Mouse (Mus musculus) kidney, embryonic 16.5 days (tissue): ENCODE measurements around the gene Cltrn. TPM values are rescaled to one million over a fixed set of nuclear protein-coding genes. Genes with fewer than 3 reads are reported as not detected.

Experiments used
- ATAC-seq: fragments of 200-750 bp; cut with Nextera tagmentation; 2 replicates; pipeline ENCODE4 v1.8.0; 2017; ENCODE audit warnings: moderate TSS enrichment; ENCODE audit not compliant: low FRiP score, low TSS enrichment
- H3K27ac ChIP-seq: fragments of 300-500 bp; sonication (generic); 2 replicates; pipeline ENCODE4 v1.5.1; 2014; ENCODE audit warnings: low read length
- H3K27me3 ChIP-seq: fragments of 300-500 bp; sonication (generic); 2 replicates; pipeline ENCODE4 v1.6.1; 2014; ENCODE audit warnings: low read length, control low read depth, mixed read lengths; ENCODE audit not compliant: insufficient read depth
- H3K36me3 ChIP-seq: fragments of 300-500 bp; sonication (generic); 2 replicates; pipeline ENCODE4 v1.6.1; 2014; ENCODE audit warnings: low read length, control low read depth, mixed read lengths; ENCODE audit not compliant: insufficient read depth
- H3K4me1 ChIP-seq: fragments of 300-500 bp; sonication (generic); 2 replicates; pipeline ENCODE4 v1.6.1; 2014; ENCODE audit warnings: low read length, control low read depth, mixed read lengths; ENCODE audit not compliant: insufficient read depth
- H3K4me2 ChIP-seq: fragments of 300-500 bp; sonication (generic); replicated peaks from 2 replicates; pipeline ENCODE4 v1.6.1; 2014; ENCODE audit warnings: low read depth, low read length
- H3K4me3 ChIP-seq: fragments of 300-500 bp; sonication (generic); 2 replicates; pipeline ENCODE4 v1.5.1; 2014; ENCODE audit warnings: mild to moderate bottlenecking, low read length
- H3K9ac ChIP-seq: fragments of 300-500 bp; sonication (generic); replicated peaks from 2 replicates; pipeline ENCODE4 v1.6.1; 2014; ENCODE audit warnings: low read length
- H3K9me3 ChIP-seq: fragments of 300-500 bp; sonication (generic); 2 replicates; pipeline ENCODE4 v1.6.1; 2016; ENCODE audit warnings: low read length, control low read depth
- WGBS: fragments of 180-500 bp; shearing (Covaris S2); extraction: QIAGEN DNeasy Blood & Tissue Kit; methylation state at CpG from one replicate; pipeline ENCODE4 v1.1.7; 2014; 5-methylcytosine and 5-hydroxymethylcytosine counted together
- polyA plus RNA-seq: library from polyadenylated mRNA; unstranded; fragments of >200 nt; fragmentation: Nextera tagmentation; extraction: Ambion mirVana; gene quantifications from 2 replicates; pipeline ENCODE4 v1.2.1, GENCODE M21; 2015

The Cltrn gene
- 131 and 161 TPM in 2 replicates for polyA plus RNA-seq

DNA sequence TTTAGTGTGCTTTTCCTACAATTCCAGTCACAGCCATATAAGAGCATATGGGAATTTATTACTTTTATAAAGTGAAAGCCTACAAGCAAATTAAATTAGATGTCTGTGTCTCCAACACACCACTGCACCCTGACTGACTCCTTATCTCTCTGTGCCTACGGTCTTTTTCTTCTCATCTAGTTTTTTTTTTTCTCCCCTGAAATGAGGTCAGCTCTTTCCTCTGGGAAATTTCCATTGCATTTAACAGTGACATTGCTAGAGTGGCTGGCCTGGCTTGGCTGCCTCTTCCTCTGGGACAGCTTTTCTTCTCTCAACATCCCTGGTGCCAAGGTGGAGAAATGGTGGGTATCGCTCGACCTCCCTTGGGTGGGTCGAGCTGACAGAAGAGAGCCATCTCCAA is at the start of gene Cltrn:
Gene Cltrn, plus strand, starts transcription at position 249 of the 400 bp plus-strand sequence.
- ATAC-seq, result no peak
- H3K4me1 ChIP-seq, result no peaks in the 10 kb centered on the region
- WGBS, result 79% methylated on average over 4 of the region's 4 CpGs
- H3K36me3 ChIP-seq, result no peaks in the 10 kb centered on the region
- H3K9me3 ChIP-seq, result no peaks in the 10 kb centered on the region
- H3K4me3 ChIP-seq, result no peak within 1 kb of the TSS
- H3K27me3 ChIP-seq, result peaks cover 9% of the 10 kb centered on the region; the same call in 1 of the 2 replicates
- H3K9ac ChIP-seq, result no peak within 1 kb of the TSS
- no peak within 1 kb of the TSS for H3K4me2 ChIP-seq
- H3K27ac ChIP-seq, result no peak within 1 kb of the TSS

DNA sequence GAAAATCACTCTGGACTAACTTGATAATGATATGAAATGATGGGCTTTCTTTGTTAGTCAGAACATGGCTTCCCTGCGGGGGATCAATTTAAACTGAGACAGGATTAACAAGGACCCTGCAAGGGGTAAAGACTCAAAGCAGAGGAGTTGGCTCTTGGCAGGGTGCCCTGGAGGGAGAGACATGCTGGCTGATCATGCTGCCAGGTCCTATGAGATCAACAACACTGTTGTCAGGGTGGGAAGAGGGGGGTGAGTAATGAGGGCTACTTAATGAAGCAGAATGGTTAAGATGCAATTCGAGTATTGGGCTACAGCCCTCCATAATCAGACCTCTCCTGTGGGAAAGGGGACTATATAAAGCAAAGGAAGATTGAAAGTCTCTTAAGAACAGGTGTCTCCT is 49.7 kb upstream of the Cltrn start:
- 47% methylated on average over 2 of the region's 2 CpGs for WGBS
- ATAC-seq, result 0 out of 2 replicates have a peak, but pooled peaks have one; percentile 23
- Histone ChIP-seq H3K9ac (no peak overlapping the region), H3K4me2 (no peak overlapping the region), H3K27ac (no peak overlapping the region), H3K9me3 (0 out of 2 replicates have a peak, but pooled peaks cover 4% of the 10 kb centered on the region), H3K36me3 (no peaks in the 10 kb centered on the region), H3K27me3 (peaks cover 2% of the 10 kb centered on the region; the same call in 1 of the 2 replicates), H3K4me3 (no peak overlapping the region), H3K4me1 (no peaks in the 10 kb centered on the region)

DNA sequence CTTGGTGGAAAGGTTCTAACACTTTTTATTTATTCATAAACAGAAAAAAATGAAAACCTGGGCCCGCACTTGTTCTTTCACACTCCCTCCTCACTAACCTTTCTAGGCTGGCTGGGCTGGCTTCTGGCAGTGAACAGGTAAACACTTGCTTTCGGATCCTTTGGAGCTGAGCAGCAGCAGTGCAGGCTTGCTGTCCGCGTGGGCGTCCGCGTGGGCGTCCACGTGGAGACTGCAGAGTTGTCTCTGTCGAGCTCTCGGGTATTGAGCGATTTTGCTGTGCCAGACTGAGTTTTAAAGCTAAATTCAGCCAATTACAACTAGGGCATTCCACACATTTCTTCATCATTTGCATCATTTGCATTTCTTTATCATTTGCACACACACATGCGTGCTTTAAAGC is 46.6 kb upstream of the Cltrn start:
- Histone ChIP-seq H3K9me3 (0 out of 2 replicates have a peak, but pooled peaks cover 4% of the 10 kb centered on the region), H3K9ac (no peak overlapping the region), H3K4me2 (no peak overlapping the region), H3K4me1 (no peaks in the 10 kb centered on the region), H3K27ac (no peak overlapping the region), H3K4me3 (no peak overlapping the region), H3K36me3 (no peaks in the 10 kb centered on the region), H3K27me3 (peaks cover 9% of the 10 kb centered on the region; the same call in 1 of the 2 replicates)
- 62% methylated on average over 13 of the region's 13 CpGs for WGBS
- ATAC-seq, result no peak

DNA sequence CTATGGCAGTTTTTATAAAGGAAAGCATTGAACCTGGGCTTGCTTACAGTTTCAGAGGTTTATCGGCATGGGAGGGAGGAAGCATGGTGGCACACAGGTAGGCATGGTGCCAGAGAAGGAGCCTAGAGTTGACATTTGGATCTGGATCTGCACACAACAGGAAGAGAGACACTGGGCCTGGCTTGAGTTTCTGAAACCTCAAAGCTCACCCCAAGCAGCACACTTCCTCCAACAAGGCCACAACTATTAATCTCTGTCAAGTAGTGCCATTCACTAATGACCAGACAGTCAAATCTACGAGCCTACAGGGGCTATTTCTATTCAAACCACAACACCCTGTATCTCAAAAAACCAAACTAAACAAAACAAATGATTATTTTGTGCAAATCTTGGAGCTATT is 41.9 kb upstream of the Cltrn start:
- Histone ChIP-seq H3K4me1 (no peaks in the 10 kb centered on the region), H3K9ac (no peak overlapping the region), H3K4me2 (no peak overlapping the region), H3K4me3 (no peak overlapping the region), H3K36me3 (no peaks in the 10 kb centered on the region), H3K9me3 (no peaks in the 10 kb centered on the region), H3K27ac (no peak overlapping the region), H3K27me3 (peaks cover 7% of the 10 kb centered on the region; the same call in 1 of the 2 replicates)
- no peak for ATAC-seq
- WGBS, result 71% methylated on average over 2 of the region's 2 CpGs

DNA sequence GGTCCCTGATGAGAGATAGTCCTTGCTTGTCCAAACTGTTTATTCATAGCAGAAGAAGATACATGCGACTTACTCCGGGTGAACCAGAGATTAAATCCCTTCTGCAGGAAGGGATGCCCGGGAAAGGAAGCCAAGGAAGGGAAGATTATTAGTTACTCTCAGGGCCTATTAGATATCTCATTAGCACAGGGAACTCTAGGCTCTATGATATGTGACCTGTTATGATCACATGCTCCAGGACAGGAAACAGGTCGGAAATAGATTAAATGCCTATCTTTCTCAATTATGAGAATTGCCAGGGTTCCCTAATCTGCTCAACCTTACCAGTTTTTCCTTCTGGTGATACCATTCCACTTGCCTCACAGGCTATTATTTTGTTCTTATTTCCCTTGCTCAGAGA is 32.9 kb upstream of the Cltrn start:
- no peak overlapping the region for H3K9ac ChIP-seq
- H3K36me3 ChIP-seq, result no peaks in the 10 kb centered on the region
- ATAC-seq, result no peak
- peaks cover 13% of the 10 kb centered on the region for H3K27me3 ChIP-seq
- no peaks in the 10 kb centered on the region for H3K9me3 ChIP-seq
- no peak overlapping the region for H3K4me2 ChIP-seq
- no peaks in the 10 kb centered on the region for H3K4me1 ChIP-seq
- no peak overlapping the region for H3K4me3 ChIP-seq
- H3K27ac ChIP-seq, result no peak overlapping the region
- 77% methylated on average over 4 of the region's 4 CpGs for WGBS

DNA sequence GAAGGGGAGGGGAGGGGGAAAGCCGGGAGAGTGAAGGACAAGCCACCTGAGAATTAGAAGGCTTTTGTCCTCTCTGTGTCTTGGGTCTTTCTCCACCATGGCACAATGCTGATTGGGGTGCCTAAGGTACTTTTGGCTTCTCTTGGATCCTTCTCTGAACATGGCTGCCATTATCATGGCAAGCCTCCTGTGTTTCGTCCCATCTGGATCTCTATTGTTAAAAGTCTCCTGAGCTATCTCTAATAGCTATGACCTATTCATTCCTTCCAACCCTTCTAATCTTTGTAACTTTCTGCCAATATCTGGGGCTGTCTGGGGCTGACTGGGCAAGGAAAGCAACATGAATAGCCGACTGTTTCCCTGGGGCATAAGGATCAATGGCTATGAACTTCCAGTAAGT is 30.1 kb upstream of the Cltrn start:
- Histone ChIP-seq H3K27ac (no peak overlapping the region), H3K27me3 (peaks cover 13% of the 10 kb centered on the region), H3K9me3 (no peaks in the 10 kb centered on the region), H3K4me2 (no peak overlapping the region), H3K4me3 (no peak overlapping the region), H3K4me1 (no peaks in the 10 kb centered on the region), H3K36me3 (no peaks in the 10 kb centered on the region), H3K9ac (no peak overlapping the region)
- WGBS, result 83% methylated on average over 3 of the region's 3 CpGs
- no peak for ATAC-seq

DNA sequence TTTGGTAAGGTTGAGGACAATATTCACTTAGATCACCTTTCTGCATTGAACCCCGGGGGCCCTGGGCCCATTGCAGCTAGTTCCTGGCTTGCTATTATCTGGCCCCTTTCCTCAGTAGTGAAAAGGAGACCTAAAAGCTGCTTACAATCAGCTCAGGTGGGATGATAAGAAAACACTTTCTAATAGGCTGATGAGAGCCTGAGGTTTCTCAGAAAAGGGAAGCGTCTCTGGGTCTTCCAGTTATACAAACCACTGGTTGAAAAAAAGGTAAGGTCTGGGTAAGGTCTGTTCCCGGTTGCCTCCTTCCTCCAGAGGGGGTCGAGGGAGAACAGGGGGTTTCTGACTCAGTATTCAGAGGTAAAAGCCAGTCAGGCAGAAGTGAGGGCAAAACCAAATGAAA is 29.6 kb upstream of the Cltrn start:
- Histone ChIP-seq H3K36me3 (no peaks in the 10 kb centered on the region), H3K9ac (no peak overlapping the region), H3K4me2 (no peak overlapping the region), H3K27ac (no peak overlapping the region), H3K4me3 (no peak overlapping the region), H3K4me1 (no peaks in the 10 kb centered on the region), H3K9me3 (no peaks in the 10 kb centered on the region), H3K27me3 (peaks cover 13% of the 10 kb centered on the region)
- 76% methylated on average over 4 of the region's 4 CpGs for WGBS
- no peak for ATAC-seq

DNA sequence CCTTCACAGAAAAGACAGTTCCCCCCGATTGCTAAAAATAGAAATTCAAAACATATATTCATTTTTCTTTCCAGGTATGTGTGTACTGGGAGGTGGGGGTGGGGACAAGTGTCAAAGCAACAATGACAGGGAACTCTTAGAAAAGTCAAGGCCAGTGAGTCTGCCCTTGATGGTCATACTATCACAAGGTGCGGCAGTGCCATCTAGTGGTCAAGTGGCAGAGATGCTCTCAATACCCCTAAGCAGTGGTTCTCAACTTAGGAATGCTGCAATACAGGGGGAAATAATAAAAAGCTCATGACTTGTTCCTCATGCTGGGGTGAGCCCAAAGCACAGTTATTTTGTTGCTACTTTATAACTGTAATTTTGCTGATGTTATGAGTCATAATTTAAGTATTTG is 22.4 kb upstream of the Cltrn start:
- no peak overlapping the region for H3K27ac ChIP-seq
- WGBS, result 15% methylated on average over 2 of the region's 2 CpGs
- no peaks in the 10 kb centered on the region for H3K4me1 ChIP-seq

DNA sequence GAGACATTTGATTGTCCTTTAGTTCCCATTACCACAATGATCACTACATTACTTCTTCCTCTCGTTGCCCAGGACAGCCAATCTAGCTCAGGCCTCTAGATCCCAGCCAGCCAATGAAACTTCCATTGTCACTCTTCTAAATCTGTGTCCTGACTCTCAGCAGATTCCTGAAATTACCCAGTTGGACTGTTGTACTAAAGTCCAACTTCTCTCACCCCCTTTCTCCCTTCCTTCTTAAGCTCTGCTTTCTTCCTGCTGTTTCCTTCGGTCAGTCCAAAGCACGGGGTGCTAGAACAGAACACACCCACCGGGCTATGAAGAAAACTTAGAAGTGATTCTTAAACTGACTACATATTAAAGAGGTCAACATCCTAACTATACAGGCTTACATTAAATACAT is 19.7 kb upstream of the Cltrn start:
- Histone ChIP-seq H3K27ac (no peak overlapping the region), H3K9ac (no peak overlapping the region), H3K27me3 (peaks cover 2% of the 10 kb centered on the region; the same call in 1 of the 2 replicates), H3K4me1 (no peaks in the 10 kb centered on the region), H3K4me2 (no peak overlapping the region), H3K4me3 (no peak overlapping the region), H3K9me3 (no peaks in the 10 kb centered on the region), H3K36me3 (0 out of 2 replicates have a peak, but pooled peaks cover 3% of the 10 kb centered on the region)
- WGBS, result 82% methylated on average over 4 of the region's 4 CpGs
- ATAC-seq, result no peak

More for the DNA sequence above, 22.4 kb upstream of the Cltrn start:
- peaks cover 2% of the 10 kb centered on the region; the same call in 1 of the 2 replicates for H3K27me3 ChIP-seq
- ATAC-seq, result peak; percentile 76; the same call in 1 of the 2 replicates
- H3K4me3 ChIP-seq, result no peak overlapping the region
- no peak overlapping the region for H3K9ac ChIP-seq
- no peak overlapping the region for H3K4me2 ChIP-seq
- H3K9me3 ChIP-seq, result no peaks in the 10 kb centered on the region
- H3K36me3 ChIP-seq, result no peaks in the 10 kb centered on the region

DNA sequence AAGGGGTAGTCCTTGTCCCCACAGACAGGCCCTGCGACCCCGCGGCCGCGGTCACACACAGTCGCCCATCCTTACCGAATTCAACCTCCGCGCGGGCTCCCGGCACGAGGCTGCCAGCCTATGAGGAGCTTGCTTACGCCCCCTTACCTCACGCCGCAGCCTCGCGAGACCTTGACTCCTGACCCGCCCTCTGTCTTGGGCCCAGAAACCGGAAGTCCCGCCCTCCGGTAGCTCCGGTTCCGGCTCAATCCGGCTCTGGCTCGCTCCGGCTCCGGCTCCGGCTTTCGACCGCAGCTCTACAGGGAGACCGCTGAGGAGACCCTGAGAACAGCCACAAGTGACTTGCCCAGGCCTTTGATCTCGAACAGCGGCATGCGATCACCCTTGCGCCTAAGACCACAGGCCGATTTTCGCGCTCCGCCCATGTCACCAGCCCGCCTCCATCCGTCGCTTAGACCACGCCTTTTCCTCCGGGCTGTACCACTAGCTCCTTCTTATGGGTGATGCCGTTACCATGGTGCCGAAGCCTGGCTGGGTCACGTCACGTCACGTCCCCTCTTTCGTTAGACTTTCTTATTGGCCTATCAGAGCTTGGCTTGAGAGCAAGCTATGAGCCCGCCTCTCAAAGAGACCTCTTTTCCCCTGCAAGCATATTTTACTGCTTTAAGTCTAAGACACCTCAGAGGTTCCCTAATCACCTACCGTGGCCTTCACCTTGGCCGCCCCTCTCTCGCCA is 12.4 kb upstream of the Cltrn start, which contains the start of gene Siah1b:
Gene Siah1b, minus strand, starts transcription at position 454 of the 736 bp plus-strand sequence.
- H3K36me3 ChIP-seq, result 0 out of 2 replicates have a peak, but pooled peaks cover 3% of the 10 kb centered on the region
- peak; percentile 98 for ATAC-seq
- 24% methylated on average over 46 of the region's 54 CpGs for WGBS

More for the DNA sequence above, 12.4 kb upstream of the Cltrn start, which contains the start of gene Siah1b:
- peaks cover 4% of the 10 kb centered on the region; the same call in 1 of the 2 replicates for H3K27me3 ChIP-seq
- H3K27ac ChIP-seq, result peak within 1 kb of the TSS; percentile 86
- H3K9me3 ChIP-seq, result no peaks in the 10 kb centered on the region
- H3K4me2 ChIP-seq, result peak within 1 kb of the TSS; percentile 66
- H3K4me3 ChIP-seq, result peak within 1 kb of the TSS; percentile 64
- peak within 1 kb of the TSS; percentile 71 for H3K9ac ChIP-seq
- H3K4me1 ChIP-seq, result peaks cover 4% of the 10 kb centered on the region; the same call in 1 of the 2 replicates
